Mouse (Mus musculus) left cerebral cortex, adult 2 months (tissue): ENCODE measurements around the gene Bahd1. TPM values are rescaled to one million over a fixed set of nuclear protein-coding genes. Genes with fewer than 3 reads are reported as not detected.

Experiments used
- DNase-seq, 2 experiments: peaks; one replicate each; pipeline ENCODE4 v3.0.0; 2021 to 2022; ENCODE audit warnings: low spot score in 2 of 2, mixed read lengths in 1 of 2; ENCODE audit errors: extremely low spot score in 1 of 2
- H3K27ac ChIP-seq: fragments of 200-600 bp; 2 replicates; pipeline ENCODE4 v1.8.1; 2022
- H3K4me3 ChIP-seq: fragments of 200-600 bp; 2 replicates; pipeline ENCODE4 v1.8.1; 2022
- CTCF ChIP-seq: fragments of 200-600 bp; IDR thresholded peaks from 2 replicates; pipeline ENCODE4 v1.8.1; 2022; ENCODE audit warnings: antibody characterized with exemption, mild to moderate bottlenecking, moderate library complexity
- intact Hi-C: fragments of 180-260 bp; cut with DNase I; formaldehyde crosslinking; loops from one replicate; pipeline ENCODE4 v1.15.1; 2025
- total RNA-seq, 2 experiments: library from RNA; stranded (reverse); gene quantifications; 2 replicates each; pipeline ENCODE4 v1.2.3; 2021

The Bahd1 gene
- total RNA-seq, 2 experiments from 2014 or later, result 52.2 to 58.1 TPM

- intact Hi-C loops, result no loop called here
- TF ChIP-seq CTCF, result no peak
These were observed 56.3 kb downstream of the Bahd1 start for GRCm38 (mm10) chr2:118956497-118956896.

GRCm38 (mm10) chr2:118959644-118960043 lies 59.5 kb downstream of the Bahd1 start:
- H3K4me3 ChIP-seq, result no peak overlapping the region
- intact Hi-C loops, result no loop called here
- TF ChIP-seq CTCF, result no peak
- H3K27ac ChIP-seq, result no peak overlapping the region
- no peak for DNase-seq

More at GRCm38 (mm10) chr2:118956497-118956896, 56.3 kb downstream of the Bahd1 start:
- no peak for DNase-seq
- H3K4me3 ChIP-seq, result no peak overlapping the region
- no peak overlapping the region for H3K27ac ChIP-seq

- no peak for TF ChIP-seq CTCF
- intact Hi-C loops, result no loop called here
- Histone ChIP-seq H3K27ac (no peak overlapping the region), H3K4me3 (no peak overlapping the region)
- DNase-seq, result no peak
These were observed 60.2 kb downstream of the Bahd1 start for GRCm38 (mm10) chr2:118960413-118960812.

GRCm38 (mm10) chr2:118961546-118961945 lies 61.4 kb downstream of the Bahd1 start:
- no peak overlapping the region for H3K27ac ChIP-seq
- DNase-seq, result no peak
- TF ChIP-seq CTCF, result no peak
- intact Hi-C loops, result no loop called here
- no peak overlapping the region for H3K4me3 ChIP-seq

- TF ChIP-seq CTCF, result peak; percentile 23
- Histone ChIP-seq H3K4me3 (no peak overlapping the region), H3K27ac (no peak overlapping the region)
- DNase-seq, result no peak
- intact Hi-C loops, result no loop called here
These were observed 63.0 kb downstream of the Bahd1 start for GRCm38 (mm10) chr2:118963007-118963675.

GRCm38 (mm10) chr2:118963676-118964012 lies 63.5 kb downstream of the Bahd1 start:
- H3K27ac ChIP-seq, result no peak overlapping the region
- intact Hi-C loops, result no loop called here
- DNase-seq, result no peak
- H3K4me3 ChIP-seq, result no peak overlapping the region
- TF ChIP-seq CTCF, result no peak

- intact Hi-C loops, result no loop called here
- no peak overlapping the region for H3K4me3 ChIP-seq
- no peak for TF ChIP-seq CTCF
- no peak for DNase-seq
- no peak overlapping the region for H3K27ac ChIP-seq
These were observed 69.5 kb downstream of the Bahd1 start for GRCm38 (mm10) chr2:118969585-118970147.

GRCm38 (mm10) chr2:118972048-118972447 lies 71.9 kb downstream of the Bahd1 start:
- H3K27ac ChIP-seq, result no peak overlapping the region
- no peak for TF ChIP-seq CTCF
- H3K4me3 ChIP-seq, result no peak overlapping the region
- intact Hi-C loops, result no loop called here
- no peak for DNase-seq

GRCm38 (mm10) chr2:118972687-118973376 lies 72.7 kb downstream of the Bahd1 start:
- TF ChIP-seq CTCF, result peak; percentile 99
- H3K4me3 ChIP-seq, result peak overlapping the region; percentile 44
- H3K27ac ChIP-seq, result no peak overlapping the region
- peak; percentile 84 to 88 for DNase-seq
- intact Hi-C loops, result no loop called here

Other genes starting within 250 kb of the Bahd1 start
- gene Pak6, start 237.1 kb upstream of the Bahd1 start, total RNA-seq, result 100 to 1,000 TPM in 1 of 2 experiments, 10 to 100 TPM in 1; 96.4 to 102 TPM
- gene Ankrd63, start 196.4 kb upstream of the Bahd1 start, total RNA-seq, result 10 to 100 TPM; 22.3 to 28.5 TPM
- 1 to 10 TPM; 2.3 to 3.2 TPM for gene Plcb2, start 171.9 kb upstream of the Bahd1 start, total RNA-seq
- gene Inafm2, start 154.6 kb upstream of the Bahd1 start, total RNA-seq, result 10 to 100 TPM; 42.7 to 47.9 TPM
- gene Ccdc9b, start 137.7 kb upstream of the Bahd1 start, total RNA-seq, result 1 to 10 TPM; 4.0 to 4.7 TPM
- not detected for gene Phgr1, start 127.6 kb upstream of the Bahd1 start, total RNA-seq
- 100 to 1,000 TPM; 197 to 209 TPM for gene Disp2, start 120.7 kb upstream of the Bahd1 start, total RNA-seq
- 1 to 10 TPM in 1 of 2 experiments, under 1 TPM in 1; 0.75 to 1.0 TPM for gene Knstrn, start 86.4 kb upstream of the Bahd1 start, total RNA-seq
- gene Ivd, start 38.4 kb upstream of the Bahd1 start, total RNA-seq, result 10 to 100 TPM; 72.2 to 73.7 TPM
- 1 to 10 TPM; 2.4 to 3.3 TPM for gene Chst14, start 26.1 kb downstream of the Bahd1 start, total RNA-seq
- gene Ccdc32, start 129.0 kb downstream of the Bahd1 start, total RNA-seq, result 10 to 100 TPM; 46.1 to 49.7 TPM
- 1 to 10 TPM; 7.7 to 7.8 TPM for gene Rpusd2, start 134.4 kb downstream of the Bahd1 start, total RNA-seq
- gene Knl1, start 146.7 kb downstream of the Bahd1 start, total RNA-seq, result under 1 TPM; 0.07 to 0.19 TPM
- under 1 TPM; 0.82 to 0.97 TPM for gene Rad51, start 212.4 kb downstream of the Bahd1 start, total RNA-seq